Mouse (Mus musculus) olfactory bulb, adult 2 months (tissue): ENCODE measurements at regions not wholly inside any gene's neighbourhood (a gene's known extent, or its start where the extent isn't known, plus 50 kb on each side); places are given as distances from the start of the nearest gene placed in this dataset.

Source experiments
- CTCF ChIP-seq: fragments of 200-500 bp; IDR thresholded peaks from 2 replicates; pipeline ENCODE4 v1.5.1; 2012; ENCODE audit warnings: low read depth, mild to moderate bottlenecking, low read length, moderate library complexity; ENCODE audit not compliant: insufficient read depth
- POLR2A ChIP-seq: fragments of 200-500 bp; IDR thresholded peaks from 2 replicates; pipeline ENCODE4 v1.6.1; 2012; ENCODE audit warnings: mild to moderate bottlenecking, low read depth, low read length, moderate library complexity; ENCODE audit not compliant: insufficient read depth

GRCm38 (mm10) chr14:58788190-58788945, 354.3 kb downstream of the 1700129C05Rik start:
- TF ChIP-seq POLR2A = no peak
- no peak for TF ChIP-seq CTCF
